Mouse (Mus musculus): ENCODE results near the gene Clec2g. TPM values are rescaled to one million over a fixed set of nuclear protein-coding genes. Genes with fewer than 3 reads are reported as not detected.
"Not testable (repeated sequence)": the region's sequence is repeated elsewhere in the genome, so short reads cannot be mapped to it uniquely, and the experiment has no call there.

The Clec2g gene
- polyA plus RNA-seq, 1 experiment from 2014 or later: not detected

DNA sequence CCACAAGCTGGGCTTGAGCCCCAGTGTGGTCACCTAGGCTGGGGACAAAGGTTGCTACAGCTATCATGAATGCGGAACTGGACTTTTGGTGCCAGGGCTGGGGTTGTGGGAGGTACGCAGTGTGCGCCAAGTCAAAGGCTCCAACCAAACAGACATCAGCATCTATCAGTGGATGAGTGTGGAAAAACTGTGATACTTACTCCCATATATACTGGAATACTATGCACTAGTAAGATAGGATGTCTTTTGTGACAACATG, 39.2 kb downstream of the Clec2g start:
- no peak overlapping the region for H3K4me2 ChIP-seq
- H3K27ac ChIP-seq (replicated peaks): no peak overlapping the region
- no peaks in the 10 kb centered on the region for H3K36me3 ChIP-seq
- no peak for ATAC-seq (ENCODE audit: low FRiP score)
- no peak overlapping the region for H3K9ac ChIP-seq (replicated peaks)
- H3K27me3 ChIP-seq (replicated peaks): no peaks in the 10 kb centered on the region
- H3K4me1 ChIP-seq: no peaks in the 10 kb centered on the region
- WGBS: 95% methylated on average over 3 of the region's 3 CpGs
- no peak overlapping the region for H3K4me3 ChIP-seq (replicated peaks)
- H3K9me3 ChIP-seq (replicated peaks): no peaks in the 10 kb centered on the region

DNA sequence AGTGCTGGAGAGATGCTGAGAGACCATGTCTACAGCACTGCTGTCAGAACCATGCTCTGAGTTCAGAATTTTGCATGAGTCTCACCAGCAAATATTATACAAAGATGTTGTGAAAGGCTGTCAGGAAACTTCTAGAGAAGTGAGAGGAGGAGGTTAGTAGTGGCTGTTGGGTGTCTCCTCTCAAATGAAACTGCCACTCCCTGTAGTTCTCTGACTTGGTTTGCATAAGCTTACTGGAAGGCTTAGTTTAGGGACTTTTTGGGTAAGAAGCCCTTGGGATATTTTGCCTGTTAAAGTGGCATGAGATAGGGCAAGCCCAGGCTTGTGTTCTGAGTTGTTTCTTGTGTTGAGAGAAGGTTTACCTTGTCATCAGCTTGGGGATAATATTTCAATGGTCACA, 40.7 kb downstream of the Clec2g start:
- not testable (repeated sequence) for H3K4me1 ChIP-seq; H3K27ac ChIP-seq (replicated peaks); H3K27me3 ChIP-seq (replicated peaks); H3K9ac ChIP-seq (replicated peaks); H3K4me2 ChIP-seq; H3K9me3 ChIP-seq (replicated peaks); H3K36me3 ChIP-seq; H3K4me3 ChIP-seq (replicated peaks); ATAC-seq (ENCODE audit: low FRiP score)

DNA sequence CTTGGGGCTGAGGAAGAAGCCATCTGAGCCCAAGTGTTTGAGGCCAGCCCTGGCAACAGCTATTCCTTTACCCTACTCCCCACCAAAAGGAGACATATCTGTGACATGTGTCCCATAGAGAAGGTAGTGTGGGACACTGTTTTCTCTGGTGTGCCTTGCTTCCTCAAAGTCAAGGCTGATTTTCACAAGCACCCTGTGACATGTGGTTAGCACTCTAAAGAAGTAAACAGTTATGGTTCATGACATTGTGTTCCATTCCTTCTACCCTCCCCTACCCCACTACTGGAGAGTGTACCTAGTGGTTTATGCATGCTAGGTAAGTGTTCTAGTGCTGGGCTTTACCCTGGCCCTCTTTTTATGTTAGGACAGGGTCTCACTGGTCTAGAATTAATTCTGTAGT, 42.0 kb downstream of the Clec2g start:
- ATAC-seq (ENCODE audit: low FRiP score): no peak
- Histone ChIP-seq H3K27ac (replicated peaks) (no peak overlapping the region), H3K9me3 (replicated peaks) (no peaks in the 10 kb centered on the region), H3K27me3 (replicated peaks) (no peaks in the 10 kb centered on the region), H3K36me3 (no peaks in the 10 kb centered on the region), H3K4me1 (no peaks in the 10 kb centered on the region), H3K9ac (replicated peaks) (no peak overlapping the region), H3K4me2 (no peak overlapping the region), H3K4me3 (replicated peaks) (no peak overlapping the region)

DNA sequence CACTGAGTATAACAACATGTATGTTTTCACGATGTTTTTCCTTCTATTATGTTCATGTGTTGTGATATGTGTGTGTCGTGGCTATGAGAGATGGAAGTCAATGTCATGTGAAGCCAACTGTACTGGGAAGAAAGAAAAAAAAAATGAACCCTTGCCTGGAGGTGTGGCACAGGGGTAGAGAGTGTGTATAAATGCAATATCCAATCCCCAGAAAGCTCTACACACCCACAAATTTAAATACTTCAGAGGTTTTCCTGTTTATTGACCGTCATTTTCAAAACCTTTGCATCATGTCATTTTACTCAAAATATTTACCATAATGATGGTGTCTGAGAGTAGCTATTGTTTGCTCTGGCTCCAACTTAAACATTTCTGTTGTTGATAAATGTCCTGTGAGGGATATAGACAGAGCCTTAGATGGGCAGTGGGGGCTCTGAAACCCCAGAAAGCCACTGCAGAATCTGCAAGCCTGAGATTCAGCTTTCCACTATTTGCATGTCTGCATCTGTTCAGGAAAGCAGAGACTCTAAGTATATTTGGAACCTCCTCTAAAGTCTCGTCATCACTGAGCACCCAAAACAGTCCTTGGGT, 47.9 kb downstream of the Clec2g start:
- not testable (repeated sequence) for H3K4me2 ChIP-seq; H3K4me1 ChIP-seq; H3K9me3 ChIP-seq (replicated peaks); ATAC-seq (ENCODE audit: low FRiP score); H3K27me3 ChIP-seq (replicated peaks); H3K36me3 ChIP-seq; H3K4me3 ChIP-seq (replicated peaks); H3K9ac ChIP-seq (replicated peaks); H3K27ac ChIP-seq (replicated peaks)
- WGBS: 90% methylated on average over 4 of the region's 4 CpGs

DNA sequence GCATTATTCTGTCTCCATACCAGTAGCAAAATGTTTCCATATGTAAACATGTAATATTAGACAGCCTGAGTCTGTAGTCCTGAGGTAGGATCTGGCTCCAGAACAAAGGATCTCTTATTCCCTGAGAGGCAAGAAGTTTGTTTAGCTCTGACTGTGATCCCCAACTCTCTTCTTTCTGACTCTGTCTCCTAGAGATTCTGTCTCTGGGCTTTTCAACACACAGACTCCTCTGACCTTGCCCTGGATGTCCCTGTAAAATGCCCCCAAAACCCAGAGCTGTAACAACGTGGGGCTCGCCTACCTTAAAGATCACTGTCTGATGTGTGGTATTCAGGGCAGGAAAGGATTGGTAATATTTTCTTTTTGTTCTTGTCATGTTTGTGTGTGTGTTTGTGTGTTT, 58.2 kb downstream of the Clec2g start:
- H3K4me1 ChIP-seq: peaks cover 12% of the 10 kb centered on the region; the same call in 1 of the 2 replicates
- no peaks in the 10 kb centered on the region for H3K9me3 ChIP-seq (replicated peaks)
- peak overlapping the region; percentile 22 for H3K4me2 ChIP-seq
- ATAC-seq (ENCODE audit: low FRiP score): no peak
- peak overlapping the region; percentile 60; the same call in 1 of the 2 replicates for H3K27ac ChIP-seq (replicated peaks)
- WGBS: 8% methylated on average over 2 of the region's 2 CpGs
- H3K27me3 ChIP-seq (replicated peaks): no peaks in the 10 kb centered on the region; the same call in 1 of the 2 replicates
- H3K9ac ChIP-seq (replicated peaks): no peak overlapping the region
- no peaks in the 10 kb centered on the region for H3K36me3 ChIP-seq
- no peak overlapping the region for H3K4me3 ChIP-seq (replicated peaks)

DNA sequence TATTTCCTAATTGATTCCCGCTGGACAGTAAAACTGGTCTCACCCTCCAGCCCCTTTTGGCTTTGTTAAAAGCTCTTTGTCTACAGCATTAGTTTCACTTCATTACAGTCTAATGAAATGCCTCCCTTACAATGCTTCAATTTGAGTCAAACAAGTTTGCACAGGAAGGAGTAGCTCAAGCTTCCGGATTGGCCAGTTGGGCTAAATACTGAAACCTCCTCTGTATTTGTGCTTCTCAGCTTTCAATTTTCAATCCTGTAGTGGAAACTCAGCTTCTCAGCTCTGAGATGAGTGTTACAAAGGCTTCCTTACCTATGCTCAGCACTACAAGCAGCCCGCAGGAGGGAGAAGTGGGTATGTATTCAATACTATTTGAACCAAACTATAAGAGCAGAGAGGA, 58.6 kb downstream of the Clec2g start:
- peak; percentile 69; the same call in 1 of the 2 replicates for ATAC-seq (ENCODE audit: low FRiP score)
- Histone ChIP-seq H3K36me3 (no peaks in the 10 kb centered on the region), H3K4me1 (peaks cover 12% of the 10 kb centered on the region; the same call in 1 of the 2 replicates), H3K9ac (replicated peaks) (no peak overlapping the region; the same call in 1 of the 2 replicates), H3K9me3 (replicated peaks) (no peaks in the 10 kb centered on the region), H3K27me3 (replicated peaks) (no peaks in the 10 kb centered on the region; the same call in 1 of the 2 replicates), H3K27ac (replicated peaks) (peak overlapping the region; percentile 60), H3K4me2 (peak overlapping the region; percentile 22), H3K4me3 (replicated peaks) (no peak overlapping the region)
- 25% methylated on average over 3 of the region's 3 CpGs for WGBS

DNA sequence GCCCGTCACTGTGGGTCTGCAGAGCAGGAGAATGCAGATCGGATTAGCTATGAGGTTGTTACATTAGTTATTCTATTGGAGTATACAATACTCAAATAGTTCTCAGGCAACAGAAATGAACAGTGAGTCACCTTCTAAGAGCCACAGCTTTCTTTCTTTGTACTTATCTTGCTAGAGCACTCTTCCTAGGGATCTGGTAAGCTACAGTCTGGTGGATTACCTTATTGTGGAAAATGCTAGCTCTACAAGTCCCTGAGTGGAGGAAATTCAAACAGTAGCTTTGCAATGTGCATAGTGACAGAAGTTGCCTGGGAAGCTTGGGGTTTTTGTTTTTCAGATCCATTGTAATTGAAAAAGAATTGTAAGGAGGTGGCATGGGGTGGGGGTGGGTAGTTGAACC, 59.0 kb downstream of the Clec2g start:
- no peak for ATAC-seq (ENCODE audit: low FRiP score)
- Histone ChIP-seq H3K9ac (replicated peaks) (no peak overlapping the region; the same call in 1 of the 2 replicates), H3K27ac (replicated peaks) (peak overlapping the region; percentile 60; the same call in 1 of the 2 replicates), H3K4me3 (replicated peaks) (no peak overlapping the region), H3K4me1 (peaks cover 12% of the 10 kb centered on the region; the same call in 1 of the 2 replicates), H3K9me3 (replicated peaks) (no peaks in the 10 kb centered on the region), H3K36me3 (no peaks in the 10 kb centered on the region), H3K27me3 (replicated peaks) (no peaks in the 10 kb centered on the region; the same call in 1 of the 2 replicates), H3K4me2 (peak overlapping the region; percentile 22)
- 24% methylated on average over 2 of the region's 2 CpGs for WGBS

DNA sequence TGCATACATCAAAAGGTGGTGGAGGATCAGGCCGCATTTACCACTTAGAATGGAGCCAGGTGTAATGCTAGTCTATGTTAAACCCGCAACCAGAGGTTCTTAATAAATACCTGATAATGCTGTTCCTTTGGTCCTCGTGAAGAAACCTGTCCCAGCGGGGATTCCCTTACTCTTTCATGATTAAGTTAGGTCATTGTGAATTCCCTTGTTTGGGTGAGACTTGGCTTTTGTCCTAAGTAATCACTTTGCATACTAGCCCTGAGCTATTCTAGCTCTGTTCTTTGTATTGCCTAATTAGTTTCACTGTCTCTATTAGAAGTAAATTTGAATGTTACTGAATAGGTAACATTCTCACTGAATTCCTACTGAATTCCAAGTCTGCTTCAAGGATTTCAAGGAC, 60.2 kb downstream of the Clec2g start:
- no peaks in the 10 kb centered on the region for H3K9me3 ChIP-seq (replicated peaks)
- 55% methylated on average over 4 of the region's 4 CpGs for WGBS
- no peak overlapping the region for H3K9ac ChIP-seq (replicated peaks)
- H3K27me3 ChIP-seq (replicated peaks): no peaks in the 10 kb centered on the region; the same call in 1 of the 2 replicates
- no peak overlapping the region for H3K27ac ChIP-seq (replicated peaks)
- H3K4me3 ChIP-seq (replicated peaks): no peak overlapping the region
- H3K4me2 ChIP-seq: no peak overlapping the region
- H3K36me3 ChIP-seq: no peaks in the 10 kb centered on the region
- no peak for ATAC-seq (ENCODE audit: low FRiP score)
- peaks cover 12% of the 10 kb centered on the region; the same call in 1 of the 2 replicates for H3K4me1 ChIP-seq

DNA sequence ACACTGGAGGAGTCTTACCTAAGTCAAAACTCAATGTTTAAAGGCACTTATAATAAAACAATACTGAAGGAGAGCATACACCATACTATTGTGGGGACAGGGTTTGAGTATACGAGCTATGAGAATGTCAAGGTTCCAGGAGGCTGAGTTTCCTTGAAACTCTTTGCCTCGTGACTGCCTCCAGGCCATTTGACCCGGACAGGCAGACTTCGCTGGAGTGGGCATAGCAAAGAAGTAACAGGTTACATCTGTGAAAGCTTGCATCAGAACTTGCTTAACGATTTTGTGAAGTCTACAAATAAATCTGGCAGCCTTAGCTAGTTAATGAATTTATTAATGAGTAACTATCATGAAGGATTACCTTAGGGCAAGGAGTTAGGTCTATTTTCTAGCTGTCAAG, 60.6 kb downstream of the Clec2g start:
- no peak overlapping the region for H3K9ac ChIP-seq (replicated peaks)
- no peak overlapping the region for H3K4me2 ChIP-seq
- ATAC-seq (ENCODE audit: low FRiP score): no peak
- peaks cover 12% of the 10 kb centered on the region; the same call in 1 of the 2 replicates for H3K4me1 ChIP-seq
- no peaks in the 10 kb centered on the region; the same call in 1 of the 2 replicates for H3K27me3 ChIP-seq (replicated peaks)
- H3K36me3 ChIP-seq: no peaks in the 10 kb centered on the region
- no peak overlapping the region for H3K4me3 ChIP-seq (replicated peaks)
- no peaks in the 10 kb centered on the region for H3K9me3 ChIP-seq (replicated peaks)
- no peak overlapping the region for H3K27ac ChIP-seq (replicated peaks)
- WGBS: 77% methylated on average over 5 of the region's 5 CpGs

DNA sequence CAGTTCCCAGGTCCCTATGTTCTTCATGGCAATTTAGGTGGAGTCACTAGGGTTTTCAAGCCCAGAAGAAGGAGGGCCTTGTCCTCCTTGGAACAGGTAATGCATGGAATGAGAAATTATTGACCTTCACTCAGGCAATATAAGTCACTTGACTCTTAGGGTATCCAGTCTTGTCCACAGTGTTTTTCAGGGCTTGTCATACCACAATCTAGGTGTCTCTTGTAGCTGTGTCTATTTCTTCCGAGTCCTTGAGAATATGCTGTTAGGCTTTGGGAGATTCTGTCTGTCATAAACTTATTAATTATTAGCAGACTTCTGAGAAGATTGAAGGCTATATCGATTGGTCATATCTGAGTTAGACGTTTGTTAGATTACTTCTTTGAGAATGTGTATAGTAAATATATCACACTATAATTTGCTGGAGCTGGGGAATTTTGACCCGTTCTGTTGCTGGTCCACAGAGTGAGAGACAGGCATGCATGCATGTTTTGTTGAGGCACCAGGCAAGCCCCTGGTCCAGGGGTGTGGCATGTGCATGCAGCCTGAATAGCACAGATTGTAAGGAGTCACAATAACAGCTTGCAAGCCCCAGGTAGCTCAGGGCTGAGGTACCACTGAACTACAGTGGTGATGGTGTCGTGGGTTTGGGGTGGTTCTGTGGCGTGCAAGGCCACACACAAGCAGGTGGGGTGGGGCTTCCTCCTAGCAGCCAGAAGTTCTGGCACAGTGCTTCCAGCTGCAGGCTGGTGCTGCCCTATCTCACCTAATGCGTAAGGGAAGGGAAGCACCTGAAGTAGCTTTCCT, 61.3 kb downstream of the Clec2g start:
- no peak for ATAC-seq (ENCODE audit: low FRiP score)
- Histone ChIP-seq H3K27ac (replicated peaks) (no peak overlapping the region), H3K4me2 (no peak overlapping the region), H3K4me1 (peaks cover 12% of the 10 kb centered on the region; the same call in 1 of the 2 replicates), H3K9ac (replicated peaks) (no peak overlapping the region), H3K4me3 (replicated peaks) (no peak overlapping the region), H3K36me3 (no peaks in the 10 kb centered on the region), H3K9me3 (replicated peaks) (no peaks in the 10 kb centered on the region), H3K27me3 (replicated peaks) (no peaks in the 10 kb centered on the region; the same call in 1 of the 2 replicates)
- WGBS: 87% methylated on average over 7 of the region's 7 CpGs

DNA sequence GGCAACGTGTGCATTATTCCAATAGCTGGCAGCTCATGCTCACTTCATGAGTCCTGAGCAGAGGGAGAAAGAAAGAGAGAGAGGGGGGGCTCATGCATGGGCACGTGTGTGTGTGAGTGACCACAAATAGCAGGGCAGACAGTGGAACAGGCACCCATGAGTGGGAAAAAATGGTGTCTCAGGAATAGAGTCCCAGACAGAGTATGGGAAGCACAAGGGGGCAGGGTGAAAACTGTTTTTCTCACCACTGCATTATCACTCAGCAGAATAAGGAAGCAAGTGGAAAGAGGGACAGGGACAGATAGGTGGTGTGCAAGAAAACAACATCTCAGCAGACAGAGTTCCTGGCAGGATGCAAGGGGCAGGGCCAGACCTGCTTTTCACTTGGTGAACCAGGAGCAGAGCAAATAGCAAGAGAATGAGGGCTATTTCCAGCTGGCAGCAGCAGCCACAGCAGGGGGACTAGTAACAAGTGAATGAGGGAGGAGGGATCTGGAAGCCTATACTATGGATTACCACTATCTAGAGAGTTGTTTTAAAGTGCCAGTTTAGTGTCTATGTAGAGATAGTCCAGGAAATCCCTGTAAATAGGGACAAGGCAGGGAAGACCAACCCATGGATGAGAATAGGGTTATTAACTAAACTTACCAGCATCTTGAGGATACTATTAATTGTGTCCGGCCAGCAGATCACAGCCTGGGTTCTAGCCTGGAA, 62.0 kb downstream of the Clec2g start:
- Histone ChIP-seq H3K27ac (replicated peaks) (no peak overlapping the region), H3K9me3 (replicated peaks) (no peaks in the 10 kb centered on the region), H3K4me2 (peak overlapping the region; percentile 43), H3K4me3 (replicated peaks) (no peak overlapping the region), H3K9ac (replicated peaks) (no peak overlapping the region), H3K36me3 (no peaks in the 10 kb centered on the region), H3K27me3 (replicated peaks) (no peaks in the 10 kb centered on the region; the same call in 1 of the 2 replicates), H3K4me1 (peaks cover 12% of the 10 kb centered on the region; the same call in 1 of the 2 replicates)
- WGBS: 56% methylated on average over 3 of the region's 3 CpGs
- ATAC-seq (ENCODE audit: low FRiP score): no peak

All from neural tube, embryonic 15.5 days (tissue).